Mouse (Mus musculus): ENCODE data around the gene Mrtfa. TPM values are rescaled to one million over a fixed set of nuclear protein-coding genes. Genes with fewer than 3 reads are reported as not detected.

The Mrtfa gene
- polyA plus RNA-seq, 1 experiment = 42.8 TPM

DNA sequence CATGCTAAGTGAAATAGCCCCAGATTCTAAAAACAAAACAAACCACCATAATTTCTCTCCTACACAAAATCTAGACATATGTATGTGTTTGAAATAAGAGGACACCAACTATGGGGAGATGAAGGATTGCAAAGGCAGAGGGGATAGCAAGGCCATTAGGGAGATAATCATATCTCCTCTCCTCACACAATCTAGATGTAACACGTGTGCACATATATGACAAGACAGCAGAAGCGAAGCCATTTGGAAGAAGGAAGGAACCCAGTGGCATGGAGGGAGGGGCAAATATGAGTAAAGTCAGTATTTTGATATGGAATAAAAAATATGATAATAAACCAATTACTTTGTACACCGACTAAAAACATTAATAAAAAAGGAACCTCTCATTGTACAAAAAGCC is 91.9 kb downstream of the Mrtfa start:
- no peak for DNase-seq (ENCODE audit: low read depth)
- TF ChIP-seq POLR2A (IDR thresholded peaks at IDR 0.05; ENCODE audit: borderline replicate concordance, extremely low read depth, insufficient read depth, insufficient read length, poor library complexity, severe bottlenecking) (no peak), CTCF (IDR thresholded peaks at IDR 0.05; ENCODE audit: borderline replicate concordance, extremely low read depth, insufficient read depth, insufficient read length) (no peak)

GRCm38 (mm10) chr15:81097896-81098295 is 92.7 kb downstream of the Mrtfa start:
- TF ChIP-seq POLR2A (IDR thresholded peaks at IDR 0.05; ENCODE audit: borderline replicate concordance, extremely low read depth, insufficient read depth, insufficient read length, poor library complexity, severe bottlenecking) (no peak), CTCF (IDR thresholded peaks at IDR 0.05; ENCODE audit: borderline replicate concordance, extremely low read depth, insufficient read depth, insufficient read length) (no peak)
- no peak for DNase-seq (ENCODE audit: low read depth)

- peak; percentile 34 for DNase-seq (ENCODE audit: low read depth)
- TF ChIP-seq POLR2A (IDR thresholded peaks at IDR 0.05; ENCODE audit: borderline replicate concordance, extremely low read depth, insufficient read depth, insufficient read length, poor library complexity, severe bottlenecking) (no peak), CTCF (IDR thresholded peaks at IDR 0.05; ENCODE audit: borderline replicate concordance, extremely low read depth, insufficient read depth, insufficient read length) (no peak)
Measured at GRCm38 (mm10) chr15:81097456-81097855, 93.1 kb downstream of the Mrtfa start.

DNA sequence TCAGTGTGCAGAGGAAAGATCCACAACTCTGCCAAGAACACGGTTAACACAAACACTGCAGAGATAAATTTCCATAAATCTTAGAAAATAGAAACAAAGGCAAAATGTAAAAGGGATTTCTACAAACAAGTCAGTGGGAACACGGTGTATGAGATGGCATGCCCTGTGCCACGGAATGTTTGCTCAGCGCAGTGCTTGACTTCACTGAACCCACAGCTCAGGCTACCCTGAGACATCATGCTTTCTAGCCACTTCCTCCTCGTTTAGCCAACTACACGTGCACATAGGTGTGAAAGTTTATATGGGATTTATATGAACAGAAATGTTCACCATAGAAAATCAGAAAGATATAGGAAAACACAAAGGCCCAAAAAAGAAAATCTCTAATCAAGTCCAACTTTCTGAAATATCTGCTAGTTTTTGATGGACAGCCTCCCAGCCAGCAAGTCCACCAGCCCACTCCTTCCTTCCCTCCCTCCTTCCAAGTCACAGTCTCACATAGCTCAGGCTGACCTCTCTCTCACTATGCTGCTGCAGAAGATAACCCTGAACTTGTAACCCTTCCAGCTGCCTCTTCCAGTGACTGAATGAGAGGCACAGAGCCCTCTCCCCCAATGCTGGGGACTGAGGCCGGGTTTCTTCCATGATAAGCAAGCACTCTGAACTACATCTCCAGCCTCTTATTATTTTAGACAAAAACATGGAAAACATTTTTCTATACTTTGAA is 94.1 kb downstream of the Mrtfa start:
- no peak for TF ChIP-seq CTCF (IDR thresholded peaks at IDR 0.05; ENCODE audit: borderline replicate concordance, extremely low read depth, insufficient read depth, insufficient read length)
- no peak for TF ChIP-seq POLR2A (IDR thresholded peaks at IDR 0.05; ENCODE audit: borderline replicate concordance, extremely low read depth, insufficient read depth, insufficient read length, poor library complexity, severe bottlenecking)
- DNase-seq (ENCODE audit: low read depth) = no peak

GRCm38 (mm10) chr15:81093032-81093431 is 97.5 kb downstream of the Mrtfa start:
- DNase-seq (ENCODE audit: low read depth) = no peak
- no peak for TF ChIP-seq POLR2A (IDR thresholded peaks at IDR 0.05; ENCODE audit: borderline replicate concordance, extremely low read depth, insufficient read depth, insufficient read length, poor library complexity, severe bottlenecking)
- TF ChIP-seq CTCF (IDR thresholded peaks at IDR 0.05; ENCODE audit: borderline replicate concordance, extremely low read depth, insufficient read depth, insufficient read length) = no peak

DNA sequence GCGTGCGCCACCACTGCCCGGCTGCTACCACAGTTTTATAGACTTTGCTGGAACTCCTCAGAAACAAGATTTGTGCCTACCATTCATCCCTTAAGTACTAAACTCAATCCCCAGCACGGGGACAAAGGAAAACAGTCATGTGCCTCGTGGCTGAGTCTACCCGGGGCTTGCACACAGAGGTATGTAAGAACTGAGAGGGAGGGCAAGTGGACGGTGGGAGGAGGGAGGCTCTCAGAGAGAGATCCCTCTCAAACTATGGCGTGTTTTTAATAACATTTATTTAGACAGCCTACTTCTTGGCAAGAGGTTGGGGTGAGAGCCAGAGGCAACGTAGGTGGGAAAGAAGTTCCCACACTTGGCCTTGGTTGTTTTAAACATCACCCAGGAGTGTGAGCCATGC is 98.8 kb downstream of the Mrtfa start:
- DNase-seq (ENCODE audit: low read depth) = no peak
- no peak for TF ChIP-seq CTCF (IDR thresholded peaks at IDR 0.05; ENCODE audit: borderline replicate concordance, extremely low read depth, insufficient read depth, insufficient read length)
- TF ChIP-seq POLR2A (IDR thresholded peaks at IDR 0.05; ENCODE audit: borderline replicate concordance, extremely low read depth, insufficient read depth, insufficient read length, poor library complexity, severe bottlenecking) = no peak

DNA sequence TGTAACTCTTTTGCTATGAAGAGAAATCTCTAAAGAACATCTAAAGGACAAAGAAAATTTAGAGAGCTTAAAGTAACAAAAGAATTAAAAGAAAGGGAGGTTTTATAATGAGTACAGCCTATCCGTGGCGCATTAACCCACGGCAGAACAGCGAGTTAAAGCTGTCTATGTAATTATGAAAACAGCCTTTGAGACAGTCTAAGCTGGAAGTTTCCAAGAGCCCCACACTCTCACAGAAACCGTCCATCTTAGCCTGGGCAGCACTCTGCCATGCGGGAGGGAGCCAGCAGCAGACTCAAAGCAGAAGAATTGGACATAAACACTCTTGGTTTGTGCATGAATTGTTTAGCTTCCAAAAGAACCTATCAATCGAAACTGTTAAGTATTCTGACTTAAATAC is 103.0 kb downstream of the Mrtfa start:
- TF ChIP-seq POLR2A (IDR thresholded peaks at IDR 0.05; ENCODE audit: borderline replicate concordance, extremely low read depth, insufficient read depth, insufficient read length, poor library complexity, severe bottlenecking) (no peak), CTCF (IDR thresholded peaks at IDR 0.05; ENCODE audit: borderline replicate concordance, extremely low read depth, insufficient read depth, insufficient read length) (no peak)
- peak; percentile 63 for DNase-seq (ENCODE audit: low read depth)

DNA sequence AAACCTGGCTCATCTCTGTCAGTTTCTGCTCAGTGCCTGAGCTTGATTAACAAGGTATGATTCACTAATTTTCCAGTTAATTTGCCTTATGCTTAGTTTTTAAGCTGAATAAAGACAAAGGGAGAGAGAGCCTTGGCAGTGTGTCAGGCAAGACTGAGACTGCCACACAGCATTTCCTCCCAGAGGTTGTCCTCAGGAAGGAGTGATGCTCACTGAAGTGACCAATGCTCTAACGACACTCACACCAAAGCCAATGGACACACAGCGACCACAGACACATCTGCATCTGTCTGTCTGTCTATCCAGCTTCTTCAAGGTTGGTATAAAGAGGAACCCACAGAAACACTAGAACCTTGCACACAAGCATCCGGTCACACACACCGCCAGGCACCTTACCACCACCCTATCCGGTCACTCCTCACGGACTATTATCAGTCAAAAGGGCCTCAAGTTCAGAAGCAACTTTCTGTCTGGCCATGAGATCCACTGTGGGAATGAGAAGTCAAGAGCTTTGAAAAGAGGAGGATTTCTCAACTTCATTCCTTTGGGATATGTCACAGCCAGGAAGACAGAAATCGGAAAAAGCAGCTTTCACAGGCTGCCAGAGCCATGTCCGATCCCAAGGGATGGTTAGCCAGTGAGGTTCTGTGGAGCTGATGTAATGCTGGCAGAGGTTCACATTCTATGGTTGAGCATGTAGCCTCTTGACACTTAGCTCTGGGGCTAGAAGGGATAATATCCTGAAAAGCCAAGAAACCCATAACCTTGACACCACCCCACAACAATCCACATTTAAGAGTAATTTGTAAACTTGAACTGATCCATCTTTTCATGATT is 103.7 kb downstream of the Mrtfa start:
- TF ChIP-seq POLR2A (IDR thresholded peaks at IDR 0.05; ENCODE audit: borderline replicate concordance, extremely low read depth, insufficient read depth, insufficient read length, poor library complexity, severe bottlenecking) (no peak), CTCF (IDR thresholded peaks at IDR 0.05; ENCODE audit: borderline replicate concordance, extremely low read depth, insufficient read depth, insufficient read length) (no peak)
- DNase-seq (ENCODE audit: low read depth) = peak; percentile 73

- TF ChIP-seq POLR2A (IDR thresholded peaks at IDR 0.05; ENCODE audit: borderline replicate concordance, extremely low read depth, insufficient read depth, insufficient read length, poor library complexity, severe bottlenecking) (no peak), CTCF (IDR thresholded peaks at IDR 0.05; ENCODE audit: borderline replicate concordance, extremely low read depth, insufficient read depth, insufficient read length) (no peak)
Measured at GRCm38 (mm10) chr15:81083826-81084225, 106.7 kb downstream of the Mrtfa start.

DNA sequence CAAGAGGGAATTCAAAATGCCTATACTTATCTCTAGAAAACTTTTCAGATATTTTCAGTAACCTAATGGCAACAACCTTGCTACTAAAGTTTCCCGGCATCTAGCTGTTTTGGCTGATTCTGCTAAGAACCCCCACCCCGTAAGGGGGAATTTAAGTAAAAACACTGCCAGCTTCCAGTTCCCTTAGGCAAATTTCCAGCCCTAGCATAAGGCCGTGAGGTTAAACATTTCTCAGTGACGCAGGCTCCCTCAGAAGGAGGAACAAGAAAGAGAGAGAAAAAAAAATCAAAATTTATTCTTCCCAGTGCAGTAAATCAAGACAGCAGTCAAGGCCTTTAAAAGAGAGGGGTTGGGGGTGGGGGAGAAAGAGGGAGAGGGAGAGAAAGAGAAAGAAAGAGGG is 107.3 kb downstream of the Mrtfa start:
- TF ChIP-seq POLR2A (IDR thresholded peaks at IDR 0.05; ENCODE audit: borderline replicate concordance, extremely low read depth, insufficient read depth, insufficient read length, poor library complexity, severe bottlenecking) (no peak), CTCF (IDR thresholded peaks at IDR 0.05; ENCODE audit: borderline replicate concordance, extremely low read depth, insufficient read depth, insufficient read length) (no peak)
- DNase-seq (ENCODE audit: low read depth) = peak; percentile 38

More at GRCm38 (mm10) chr15:81083826-81084225, 106.7 kb downstream of the Mrtfa start:
- no peak for DNase-seq (ENCODE audit: low read depth)

GRCm38 (mm10) chr15:81081216-81081615 is 109.3 kb downstream of the Mrtfa start:
- TF ChIP-seq CTCF (IDR thresholded peaks at IDR 0.05; ENCODE audit: borderline replicate concordance, extremely low read depth, insufficient read depth, insufficient read length) = no peak
- TF ChIP-seq POLR2A (IDR thresholded peaks at IDR 0.05; ENCODE audit: borderline replicate concordance, extremely low read depth, insufficient read depth, insufficient read length, poor library complexity, severe bottlenecking) = no peak
- DNase-seq (ENCODE audit: low read depth) = no peak
